Mouse (Mus musculus) liver, adult 2 months (tissue): ENCODE measurements around the gene Fars2. TPM values are rescaled to one million over a fixed set of nuclear protein-coding genes. Genes with fewer than 3 reads are reported as not detected.
A peak's percentile ranks its signal among the peaks of the same experiment; 100 is the strongest.

Experiments used
- DNase-seq: peaks from one replicate; pipeline ENCODE4 v3.0.0-alpha.2; 2011; ENCODE audit warnings: low read depth, low spot score; ENCODE audit errors: extremely low read depth
- H3K27ac ChIP-seq: fragments of 200-500 bp; replicated peaks from 2 replicates; pipeline ENCODE4 v1.5.1; 2012; ENCODE audit warnings: low read depth, mild to moderate bottlenecking, control low read depth, inconsistent platforms, low read length; ENCODE audit not compliant: insufficient read depth
- H3K27me3 ChIP-seq: fragments of 200-500 bp; 2 replicates; pipeline ENCODE4 v1.6.1; 2012; ENCODE audit warnings: mild to moderate bottlenecking, moderate library complexity, low read length, inconsistent platforms; ENCODE audit not compliant: control insufficient read depth, insufficient read depth
- H3K36me3 ChIP-seq: fragments of 200-500 bp; 2 replicates; pipeline ENCODE4 v1.6.1; 2012; ENCODE audit warnings: low read length, inconsistent platforms; ENCODE audit not compliant: control insufficient read depth, insufficient read depth
- H3K4me1 ChIP-seq: fragments of 200-500 bp; 2 replicates; pipeline ENCODE4 v1.6.1; 2011; ENCODE audit warnings: low read length; ENCODE audit not compliant: control insufficient read depth, insufficient read depth
- H3K4me3 ChIP-seq: fragments of 200-500 bp; 2 replicates; pipeline ENCODE4 v1.5.1; 2011; ENCODE audit warnings: low read depth, mild to moderate bottlenecking, control low read depth, low read length, moderate library complexity; ENCODE audit not compliant: insufficient read depth
- H3K79me2 ChIP-seq: fragments of 200-500 bp; 2 replicates; pipeline ENCODE4 v1.6.1; 2012; ENCODE audit warnings: inconsistent platforms, mild to moderate bottlenecking, low read length, moderate library complexity; ENCODE audit not compliant: control insufficient read depth, insufficient read depth
- H3K9ac ChIP-seq: fragments of 200-500 bp; 2 replicates; pipeline ENCODE4 v1.6.1; 2012; ENCODE audit warnings: low read depth, mild to moderate bottlenecking, control low read depth, inconsistent platforms, low read length
- CTCF ChIP-seq: fragments of 200-500 bp; IDR thresholded peaks from 2 replicates; pipeline ENCODE4 v1.5.1; 2011; ENCODE audit warnings: low read depth, low read length, control low read depth
- POLR2A ChIP-seq: fragments of 200-500 bp; IDR thresholded peaks from 2 replicates; pipeline ENCODE4 v1.6.1; 2011; ENCODE audit warnings: low read length, control low read depth; ENCODE audit not compliant: insufficient read depth; ENCODE audit errors: extremely low read depth
- WGBS: fragments of 180-500 bp; shearing (Covaris S2); methylation state at CpG from one replicate; pipeline ENCODE4 v1.1.7; 2018; 5-methylcytosine and 5-hydroxymethylcytosine counted together
- polyA plus RNA-seq: library from polyadenylated mRNA; depleted of rRNA; stranded (reverse); fragments of >200 nt; gene quantifications from 2 replicates; pipeline ENCODE4 v1.2.3, GENCODE M21; 2012
- total RNA-seq: library from RNA; depleted of rRNA; stranded (reverse); fragments of >200 nt; gene quantifications from 2 replicates; pipeline ENCODE4 v1.2.3, GENCODE M21; 2014

Gene Fars2
- total and polyA plus RNA-seq, 2 experiments: 47.1 to 58.4 TPM

DNA sequence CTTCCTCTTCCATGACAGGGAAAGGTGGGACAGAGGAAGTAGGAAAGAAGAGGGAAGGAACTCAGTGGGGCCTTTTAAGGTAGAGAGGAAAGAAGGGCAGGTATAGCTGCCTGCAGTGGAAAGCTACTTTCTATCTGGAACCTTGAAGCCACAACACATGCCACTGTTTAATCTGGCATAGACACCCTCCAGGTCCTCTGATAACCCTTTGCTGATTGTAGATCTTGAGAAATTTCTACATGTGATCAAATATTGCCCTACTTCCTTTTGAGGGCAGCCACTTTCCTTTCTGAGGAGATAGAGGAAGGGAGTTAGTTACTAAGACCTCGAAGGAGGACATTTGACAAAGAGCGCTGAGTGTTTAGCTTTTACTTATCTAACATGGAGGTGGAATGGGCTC is 207.4 kb downstream of the Fars2 start:
- H3K36me3 ChIP-seq: no peaks in the 10 kb centered on the region
- no peak overlapping the region for H3K9ac ChIP-seq
- WGBS: 64% methylated on average over 2 of the region's 2 CpGs
- no peaks in the 10 kb centered on the region for H3K27me3 ChIP-seq
- H3K79me2 ChIP-seq: no peaks in the 10 kb centered on the region
- H3K27ac ChIP-seq: no peak overlapping the region
- DNase-seq: peak; percentile 83
- no peak overlapping the region for H3K4me3 ChIP-seq
- TF ChIP-seq CTCF (no peak), POLR2A (no peak)
- peaks cover 15% of the 10 kb centered on the region for H3K4me1 ChIP-seq

DNA sequence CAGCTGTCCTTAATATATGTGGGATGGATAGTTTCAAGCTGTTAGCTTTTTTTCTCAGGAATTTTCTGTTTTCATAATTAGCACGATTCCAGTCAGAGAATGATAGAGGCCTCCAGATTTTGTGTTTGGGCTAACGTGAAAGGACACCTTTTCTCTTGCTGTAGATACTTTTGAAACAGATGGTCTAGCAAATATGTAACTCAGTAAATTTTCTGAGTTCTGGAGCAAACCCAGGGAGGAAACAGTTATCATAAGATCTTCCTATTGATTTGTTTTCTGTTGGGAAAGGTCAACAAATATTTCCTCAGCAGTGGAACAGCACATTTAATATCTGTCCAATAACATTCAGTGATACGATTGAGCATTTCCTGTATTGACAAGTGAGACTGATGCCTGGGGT is 209.3 kb downstream of the Fars2 start:
- H3K4me1 ChIP-seq: peaks cover 15% of the 10 kb centered on the region
- peak; percentile 86 for DNase-seq
- no peaks in the 10 kb centered on the region for H3K79me2 ChIP-seq
- TF ChIP-seq POLR2A: no peak
- TF ChIP-seq CTCF: no peak
- H3K27me3 ChIP-seq: no peaks in the 10 kb centered on the region
- WGBS: 19% methylated on average over 3 of the region's 3 CpGs
- no peaks in the 10 kb centered on the region for H3K36me3 ChIP-seq
- H3K9ac ChIP-seq: no peak overlapping the region
- H3K4me3 ChIP-seq: no peak overlapping the region
- H3K27ac ChIP-seq: no peak overlapping the region

DNA sequence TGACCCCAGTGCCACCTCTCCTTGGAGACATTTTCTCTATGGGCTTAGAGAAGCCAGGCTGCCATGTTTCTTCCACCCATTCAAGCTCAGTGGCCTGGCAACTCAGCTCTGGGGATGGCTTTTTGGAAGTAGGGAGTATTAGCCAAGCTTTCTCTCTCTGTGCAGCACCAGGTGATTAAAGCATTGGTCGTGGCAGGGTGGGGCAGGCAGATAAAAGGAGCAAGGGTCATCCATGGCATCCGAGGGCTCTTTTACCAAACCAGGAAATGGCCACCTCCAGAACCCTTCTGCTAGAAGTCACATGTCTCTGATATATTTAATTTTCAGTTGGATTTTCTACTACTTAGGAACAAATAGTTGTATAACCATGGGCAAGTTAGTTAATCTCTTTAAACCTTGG is 212.7 kb downstream of the Fars2 start:
- 71% methylated on average over 2 of the region's 2 CpGs for WGBS
- TF ChIP-seq POLR2A: no peak
- TF ChIP-seq CTCF: no peak
- H3K79me2 ChIP-seq: no peaks in the 10 kb centered on the region
- no peak for DNase-seq
- peaks cover 8% of the 10 kb centered on the region; the same call in 1 of the 2 replicates for H3K4me1 ChIP-seq
- H3K4me3 ChIP-seq: no peak overlapping the region
- no peaks in the 10 kb centered on the region for H3K36me3 ChIP-seq
- H3K27me3 ChIP-seq: no peaks in the 10 kb centered on the region
- H3K27ac ChIP-seq: no peak overlapping the region
- H3K9ac ChIP-seq: no peak overlapping the region

DNA sequence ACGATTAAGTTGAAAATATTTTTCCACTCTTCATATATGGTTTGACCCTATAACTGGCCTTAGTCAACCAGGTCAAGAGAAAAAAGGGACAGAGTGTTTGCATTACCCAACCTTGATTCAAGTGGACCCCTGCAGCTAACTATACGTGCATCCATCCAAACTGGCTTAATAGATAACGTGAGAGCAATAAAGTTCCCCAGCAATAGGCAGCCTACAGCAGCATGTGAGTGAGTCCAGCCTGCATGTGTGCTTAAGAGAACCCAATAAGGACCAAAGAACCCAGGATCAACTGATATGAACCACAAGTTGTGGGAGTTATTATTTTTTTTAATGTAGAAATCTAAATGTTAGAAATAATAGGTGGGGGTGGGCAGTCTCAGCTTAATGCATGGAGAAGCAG is 213.3 kb downstream of the Fars2 start:
- Histone ChIP-seq H3K9ac (no peak overlapping the region), H3K4me3 (no peak overlapping the region), H3K79me2 (no peaks in the 10 kb centered on the region), H3K4me1 (peaks cover 3% of the 10 kb centered on the region; the same call in 1 of the 2 replicates), H3K27me3 (no peaks in the 10 kb centered on the region), H3K27ac (no peak overlapping the region), H3K36me3 (no peaks in the 10 kb centered on the region)
- no peak for DNase-seq
- WGBS: 89% methylated on average over 3 of the region's 3 CpGs
- TF ChIP-seq CTCF (no peak), POLR2A (no peak)

DNA sequence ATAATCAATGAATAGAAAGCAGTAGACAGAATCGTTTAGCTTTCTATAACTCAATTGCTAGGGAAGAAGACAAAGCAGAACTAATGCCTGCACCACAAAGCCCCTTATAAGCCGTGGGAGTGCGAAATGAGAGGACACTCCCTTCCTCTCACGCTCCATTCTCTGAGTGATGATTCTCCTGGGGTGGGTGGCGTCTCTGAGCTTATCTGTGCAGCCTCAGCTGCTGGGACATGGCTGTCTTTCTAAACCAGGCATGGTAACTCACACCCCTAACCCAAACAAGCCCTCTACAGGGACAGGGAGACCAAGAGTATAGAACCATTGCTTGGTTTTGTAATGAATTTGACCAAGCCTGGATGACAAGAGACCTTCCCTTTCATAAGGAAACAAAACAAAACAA is 217.5 kb downstream of the Fars2 start:
- TF ChIP-seq CTCF (no peak), POLR2A (no peak)
- Histone ChIP-seq H3K36me3 (no peaks in the 10 kb centered on the region), H3K4me1 (no peaks in the 10 kb centered on the region), H3K9ac (no peak overlapping the region), H3K79me2 (no peaks in the 10 kb centered on the region), H3K27ac (no peak overlapping the region), H3K4me3 (no peak overlapping the region), H3K27me3 (no peaks in the 10 kb centered on the region)
- no peak for DNase-seq
- WGBS: 89% methylated on average over 5 of the region's 5 CpGs

DNA sequence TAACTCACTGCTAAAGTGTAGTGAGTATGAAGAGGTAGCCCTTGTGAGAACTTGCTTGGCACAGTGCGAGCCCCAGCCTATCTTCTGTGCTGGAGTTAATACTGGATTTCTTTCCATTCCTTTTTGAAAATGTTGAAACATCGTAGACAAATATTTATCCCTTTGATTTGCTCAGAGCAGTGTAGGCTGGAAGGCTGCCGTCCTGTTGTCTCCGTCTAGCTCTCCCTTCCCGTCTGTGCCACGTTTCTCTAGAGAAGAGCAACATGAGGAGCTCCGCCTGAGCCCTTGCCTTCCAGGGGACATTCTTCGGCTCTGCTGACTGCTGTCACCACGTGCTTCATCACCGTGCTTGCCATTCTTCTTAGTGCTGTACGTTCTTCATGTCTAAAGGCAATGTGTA is 234.3 kb downstream of the Fars2 start:
- H3K36me3 ChIP-seq: no peaks in the 10 kb centered on the region
- H3K79me2 ChIP-seq: no peaks in the 10 kb centered on the region; the same call in 1 of the 2 replicates
- no peak for TF ChIP-seq POLR2A
- TF ChIP-seq CTCF: no peak
- no peak overlapping the region for H3K4me3 ChIP-seq
- WGBS: 25% methylated on average over 11 of the region's 11 CpGs
- H3K9ac ChIP-seq: peak overlapping the region; percentile 63; the same call in 1 of the 2 replicates
- H3K4me1 ChIP-seq: peaks cover 4% of the 10 kb centered on the region
- H3K27me3 ChIP-seq: no peaks in the 10 kb centered on the region
- H3K27ac ChIP-seq: 0 out of 2 replicates have a peak overlapping the region, but pooled peaks have one; percentile 7
- peak; percentile 85 for DNase-seq
